Mouse (Mus musculus) small intestine, adult 2 months (tissue): ENCODE data around the gene Ttc34. TPM values are rescaled to one million over a fixed set of nuclear protein-coding genes. Genes with fewer than 3 reads are reported as not detected.

Experiments
- H3K27ac ChIP-seq: fragments of 200-500 bp; 2 replicates; pipeline ENCODE4 v1.5.1; 2012; ENCODE audit warnings: low read depth, low read length, control low read depth, inconsistent platforms; ENCODE audit not compliant: insufficient read depth
- H3K27me3 ChIP-seq: fragments of 200-500 bp; 2 replicates; pipeline ENCODE4 v1.6.1; 2012; ENCODE audit warnings: mild to moderate bottlenecking, moderate library complexity, low read length, inconsistent platforms; ENCODE audit not compliant: control insufficient read depth, insufficient read depth
- H3K36me3 ChIP-seq: fragments of 200-500 bp; 2 replicates; pipeline ENCODE4 v1.6.1; 2012; ENCODE audit warnings: mild to moderate bottlenecking, low read length, control low read depth, inconsistent platforms; ENCODE audit not compliant: control insufficient read depth, insufficient read depth
- H3K4me1 ChIP-seq: fragments of 200-500 bp; 2 replicates; pipeline ENCODE4 v1.6.1; 2012; ENCODE audit warnings: low read length, inconsistent platforms, mixed read lengths; ENCODE audit not compliant: control insufficient read depth, insufficient read depth, insufficient read length
- H3K4me3 ChIP-seq: fragments of 200-500 bp; 2 replicates; pipeline ENCODE4 v1.5.1; 2012; ENCODE audit warnings: low read depth, mild to moderate bottlenecking, control low read depth, inconsistent platforms, low read length, moderate library complexity
- CTCF ChIP-seq: fragments of 200-500 bp; IDR thresholded peaks from 2 replicates; pipeline ENCODE4 v1.5.1; 2012; ENCODE audit warnings: low read depth, mild to moderate bottlenecking, control low read depth, inconsistent platforms, low read length, moderate library complexity, mixed read lengths; ENCODE audit not compliant: insufficient replicate concordance, insufficient read length; ENCODE audit errors: extremely low read depth
- POLR2A ChIP-seq: fragments of 200-500 bp; IDR thresholded peaks from 2 replicates; pipeline ENCODE4 v1.6.1; 2012; ENCODE audit warnings: low read depth, mild to moderate bottlenecking, control low read depth, inconsistent platforms, low read length, moderate library complexity
- WGBS: fragments of 180-500 bp; shearing (Covaris S2); methylation state at CpG from one replicate; pipeline ENCODE4 v1.1.7; 2018; 5-methylcytosine and 5-hydroxymethylcytosine counted together
- polyA plus RNA-seq: library from polyadenylated mRNA; depleted of rRNA; stranded (reverse); fragments of >200 nt; gene quantifications from 2 replicates; pipeline ENCODE4 v1.2.3, GENCODE M21; 2012; rRNA removed

Ttc34 gene
- polyA plus RNA-seq, 1 experiment, result not detected

- Histone ChIP-seq H3K4me3 (no peak overlapping the region), H3K27me3 (no peaks in the 10 kb centered on the region), H3K36me3 (no peaks in the 10 kb centered on the region), H3K27ac (peak overlapping the region; percentile 87), H3K4me1 (peaks cover 51% of the 10 kb centered on the region)
- no peak for TF ChIP-seq POLR2A
- TF ChIP-seq CTCF, result no peak
- WGBS, result 22% methylated on average over 15 of the region's 15 CpGs
These were observed 73.6 kb downstream of the Ttc34 start for GRCm38 (mm10) chr4:154910606-154911522.

DNA sequence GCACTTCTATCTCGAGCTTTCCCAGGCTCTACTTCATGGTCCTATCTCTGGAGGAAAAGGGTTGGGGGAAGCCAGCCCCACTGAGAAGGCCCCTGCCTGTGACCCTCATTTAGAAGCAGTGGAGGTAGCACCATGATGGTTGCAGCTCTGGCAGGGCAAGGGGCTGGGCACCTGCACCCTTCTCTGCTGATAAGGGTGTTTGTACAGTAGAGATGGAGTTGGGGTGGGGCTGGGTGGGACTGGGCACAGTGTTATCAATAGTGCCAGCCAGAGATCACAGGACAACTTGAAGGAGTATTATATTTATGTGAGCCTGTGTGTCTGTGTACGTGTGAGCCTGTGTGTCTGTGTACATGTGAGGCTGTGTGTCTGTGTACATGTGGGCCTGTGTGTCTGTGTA lies 74.4 kb downstream of the Ttc34 start:
- Histone ChIP-seq H3K27ac (peak overlapping the region; percentile 87), H3K27me3 (no peaks in the 10 kb centered on the region), H3K4me3 (no peak overlapping the region), H3K36me3 (peaks cover 4% of the 10 kb centered on the region; the same call in 1 of the 2 replicates), H3K4me1 (peaks cover 59% of the 10 kb centered on the region)
- TF ChIP-seq CTCF (no peak), POLR2A (peak; percentile 39; the same call in 1 of the 2 replicates)
- 27% methylated on average over 2 of the region's 2 CpGs for WGBS

- H3K4me3 ChIP-seq, result no peak overlapping the region
- H3K27me3 ChIP-seq, result no peaks in the 10 kb centered on the region
- WGBS, result 62% methylated on average over 3 of the region's 3 CpGs
- peak overlapping the region; percentile 82 for H3K27ac ChIP-seq
- H3K36me3 ChIP-seq, result peaks cover 17% of the 10 kb centered on the region
- TF ChIP-seq POLR2A, result no peak
- TF ChIP-seq CTCF, result no peak
- H3K4me1 ChIP-seq, result peaks cover 56% of the 10 kb centered on the region
These were observed 76.6 kb downstream of the Ttc34 start for GRCm38 (mm10) chr4:154913845-154914244.

- H3K36me3 ChIP-seq, result peaks cover 18% of the 10 kb centered on the region
- peak overlapping the region; percentile 82 for H3K27ac ChIP-seq
- no peaks in the 10 kb centered on the region for H3K27me3 ChIP-seq
- no peak overlapping the region for H3K4me3 ChIP-seq
- peaks cover 56% of the 10 kb centered on the region for H3K4me1 ChIP-seq
- TF ChIP-seq CTCF (no peak), POLR2A (no peak)
- 83% methylated on average over 4 of the region's 4 CpGs for WGBS
These were observed 77.0 kb downstream of the Ttc34 start for GRCm38 (mm10) chr4:154914252-154914651.

- Histone ChIP-seq H3K36me3 (peaks cover 18% of the 10 kb centered on the region), H3K27ac (peak overlapping the region; percentile 92), H3K4me1 (peaks cover 54% of the 10 kb centered on the region), H3K27me3 (no peaks in the 10 kb centered on the region), H3K4me3 (no peak overlapping the region)
- TF ChIP-seq CTCF (no peak), POLR2A (0 out of 2 replicates have a peak, but pooled peaks have one; percentile 16)
- 44% methylated on average over 3 of the region's 3 CpGs for WGBS
These were observed 77.4 kb downstream of the Ttc34 start for GRCm38 (mm10) chr4:154914707-154915106.

- TF ChIP-seq CTCF (no peak), POLR2A (no peak)
These were observed 78.0 kb downstream of the Ttc34 start for GRCm38 (mm10) chr4:154915286-154915685.

DNA sequence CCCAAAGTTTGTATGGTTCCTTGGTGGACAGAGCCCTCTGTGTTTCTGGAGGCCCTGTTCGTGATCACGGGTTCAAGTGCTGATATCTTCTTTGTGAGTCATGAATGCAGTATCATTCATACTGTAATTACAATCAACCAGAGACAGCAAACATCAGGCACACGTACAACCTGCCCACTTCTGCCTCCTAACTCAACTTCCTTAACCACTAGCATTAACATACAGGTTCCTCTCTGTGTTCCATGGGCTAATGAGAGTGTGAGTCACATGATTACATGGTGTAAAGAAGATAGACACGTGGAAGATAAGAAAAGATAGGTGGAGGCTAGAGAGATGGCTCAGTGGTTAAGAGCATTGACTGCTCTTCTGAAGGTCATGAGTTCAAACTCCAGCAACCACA lies 79.4 kb downstream of the Ttc34 start:
- no peak overlapping the region for H3K4me3 ChIP-seq
- WGBS, result 35% methylated on average over 4 of the region's 4 CpGs
- peak overlapping the region; percentile 92 for H3K27ac ChIP-seq
- TF ChIP-seq CTCF, result no peak
- no peak for TF ChIP-seq POLR2A
- H3K36me3 ChIP-seq, result peaks cover 24% of the 10 kb centered on the region
- H3K4me1 ChIP-seq, result peaks cover 40% of the 10 kb centered on the region
- H3K27me3 ChIP-seq, result no peaks in the 10 kb centered on the region

More at GRCm38 (mm10) chr4:154915286-154915685, 78.0 kb downstream of the Ttc34 start:
- Histone ChIP-seq H3K27me3 (no peaks in the 10 kb centered on the region), H3K4me1 (peaks cover 53% of the 10 kb centered on the region), H3K4me3 (peak overlapping the region; percentile 27), H3K27ac (peak overlapping the region; percentile 92), H3K36me3 (peaks cover 18% of the 10 kb centered on the region)
- WGBS, result 32% methylated on average over 10 of the region's 10 CpGs

Other genes starting within 250 kb of the Ttc34 start
- 4.9 and 15.5 TPM in 2 replicates for gene Prdm16, start 200.6 kb upstream of the Ttc34 start, polyA plus RNA-seq
- not detected in 2 replicates for gene Actrt2, start 169.6 kb upstream of the Ttc34 start, polyA plus RNA-seq
- gene Mmel1, start 32.1 kb downstream of the Ttc34 start, polyA plus RNA-seq, result 0.06 and 0.10 TPM in 2 replicates
- gene Fam213b, start 61.7 kb downstream of the Ttc34 start, polyA plus RNA-seq, result 78.7 and 197 TPM in 2 replicates
- gene Tnfrsf14, start 91.1 kb downstream of the Ttc34 start, polyA plus RNA-seq, result 66.3 and 177 TPM in 2 replicates
- 0.17 and 0.47 TPM in 2 replicates for gene Hes5, start 123.5 kb downstream of the Ttc34 start, polyA plus RNA-seq
- gene Pank4, start 126.7 kb downstream of the Ttc34 start, polyA plus RNA-seq, result 28.1 and 36.1 TPM in 2 replicates
- 17.8 and 28.1 TPM in 2 replicates for gene Plch2, start 219.3 kb downstream of the Ttc34 start, polyA plus RNA-seq
- gene Pex10, start 229.6 kb downstream of the Ttc34 start, polyA plus RNA-seq, result 7.8 and 15.2 TPM in 2 replicates
- gene Rer1, start 248.9 kb downstream of the Ttc34 start, polyA plus RNA-seq, result 53.2 and 91.9 TPM in 2 replicates
- gene Morn1, start 249.1 kb downstream of the Ttc34 start, polyA plus RNA-seq, result 1.7 and 3.1 TPM in 2 replicates